Mouse (Mus musculus) common myeloid progenitor, adult 5-6 weeks (primary cell): ENCODE measurements around the gene Clip2. TPM values are rescaled to one million over a fixed set of nuclear protein-coding genes. Genes with fewer than 3 reads are reported as not detected.

Source experiments
- ATAC-seq: replicated peaks from 2 replicates; pipeline ENCODE4 v1.8.0; 2016; ENCODE audit warnings: low read depth, mild to moderate bottlenecking, moderate TSS enrichment, inconsistent platforms; ENCODE audit not compliant: poor library complexity, severe bottlenecking
- total RNA-seq: library from RNA; stranded (forward); fragments of 200-1000, 187-1606 nt; gene quantifications from 2 replicates; pipeline ENCODE4 v1.2.3, GENCODE M21; 2017

The Clip2 gene
- total RNA-seq, 1 experiment from 2014 or later: 13.3 TPM

DNA sequence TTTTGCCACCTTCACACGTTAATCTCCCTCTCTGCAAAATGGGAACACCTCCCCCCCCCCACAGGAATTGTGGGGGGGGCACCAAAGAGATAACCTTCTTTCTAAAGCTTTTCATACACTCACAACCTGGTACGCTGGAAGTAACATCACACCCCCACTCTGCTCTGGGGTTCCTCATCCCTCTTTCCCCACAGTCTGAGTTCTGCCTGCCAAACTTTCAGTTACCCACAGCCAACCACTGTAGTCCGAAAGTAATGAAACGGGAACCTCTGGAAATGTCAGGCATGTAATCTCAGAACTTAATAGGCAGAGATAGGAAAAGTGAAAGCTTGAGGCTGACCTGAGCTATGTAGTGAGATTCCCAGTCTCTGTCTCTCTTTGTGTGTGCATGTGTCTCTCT is 15.2 kb upstream of the Clip2 start:
- no peak for ATAC-seq

DNA sequence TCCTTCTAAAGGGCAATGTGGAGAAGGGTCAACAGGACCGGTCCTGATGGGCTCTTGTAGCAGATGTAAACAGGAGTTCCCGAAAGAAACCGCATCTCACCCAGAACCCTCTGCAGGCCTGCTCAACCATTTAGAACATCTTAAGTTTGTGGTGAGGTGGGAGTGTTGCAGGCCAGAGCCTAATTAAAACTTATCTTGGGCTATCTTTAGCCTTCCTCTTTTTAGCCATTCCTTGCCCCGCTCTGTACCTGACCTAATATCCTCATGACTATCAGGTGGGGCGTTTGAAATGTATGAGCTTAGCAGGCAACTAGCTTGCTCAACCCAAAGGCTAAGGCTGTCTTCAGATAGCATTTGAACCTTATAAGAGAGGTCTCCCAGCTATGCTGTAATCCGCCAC is 13.5 kb upstream of the Clip2 start:
- ATAC-seq: no peak

DNA sequence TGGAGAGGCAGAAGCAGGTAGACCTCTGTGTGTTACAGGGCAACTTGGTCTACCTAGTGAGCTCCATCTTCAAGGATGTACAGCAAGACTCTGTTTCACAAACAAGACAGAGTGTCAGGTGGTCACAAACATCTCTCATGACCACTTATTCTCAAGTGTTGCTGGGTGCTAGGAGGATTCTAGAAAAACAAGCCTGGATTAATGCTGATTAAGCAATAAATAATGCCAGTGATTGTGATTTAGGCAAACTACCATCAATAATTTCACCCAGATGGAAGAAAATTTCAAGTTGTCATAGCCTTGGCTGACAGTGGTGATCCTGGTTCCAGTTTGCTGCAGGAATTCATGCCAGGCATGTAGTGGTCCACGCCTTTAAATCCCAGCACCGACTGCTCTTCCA is 12.0 kb upstream of the Clip2 start:
- ATAC-seq: no peak

DNA sequence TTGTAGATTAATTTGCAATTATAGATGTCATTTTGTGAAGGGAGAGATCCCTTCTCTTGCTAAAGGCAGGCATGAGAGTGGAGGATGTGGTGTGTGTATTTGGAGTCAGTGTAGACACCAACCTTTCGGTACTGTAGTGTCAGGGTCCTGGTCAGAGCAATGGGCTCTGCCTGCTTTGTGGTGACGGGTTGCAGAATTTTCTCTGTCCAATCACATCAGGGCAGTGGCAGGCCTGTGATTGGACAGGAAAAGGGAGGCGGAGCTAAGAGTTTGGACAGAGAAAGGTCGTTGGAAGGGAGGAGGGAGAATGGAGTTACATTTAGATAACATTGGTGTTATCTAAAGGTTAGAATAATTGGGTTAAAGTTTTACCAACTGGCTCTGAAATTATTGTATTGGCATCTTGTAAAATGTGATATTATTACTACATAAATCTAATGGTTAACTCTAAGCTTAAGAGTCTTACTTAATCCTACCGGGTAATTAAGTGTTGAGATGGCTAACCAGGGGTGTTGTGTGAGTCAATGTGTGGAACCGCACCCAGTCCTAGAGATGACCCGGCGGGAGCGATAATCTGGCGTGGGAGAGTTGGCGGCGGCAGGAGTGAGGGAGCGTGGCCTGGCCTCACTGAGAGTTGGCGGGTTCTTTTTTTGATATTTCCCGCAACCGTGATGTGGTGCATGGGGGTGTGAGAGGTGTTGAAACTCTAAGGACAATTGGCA is 8.4 kb upstream of the Clip2 start:
- no peak for ATAC-seq

DNA sequence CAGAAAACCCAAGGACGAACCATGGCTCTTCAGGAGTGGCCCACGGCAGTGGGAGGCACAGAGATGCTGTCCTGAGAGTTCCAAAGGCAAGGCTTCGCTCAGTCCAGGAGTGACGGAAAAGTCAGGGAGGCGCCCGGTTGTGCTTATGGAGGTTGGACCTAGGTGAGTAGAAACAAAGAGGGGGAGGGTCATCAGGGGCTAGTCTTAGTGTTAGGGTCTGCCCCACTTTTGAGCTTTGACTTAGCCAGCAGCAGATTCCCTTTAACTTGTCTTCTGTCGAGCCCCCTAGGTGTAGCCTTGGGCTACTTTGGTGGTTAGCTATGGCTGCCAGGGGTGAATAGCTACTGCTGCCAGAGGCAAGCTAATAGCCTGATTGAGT is 7.8 kb upstream of the Clip2 start, which contains the start of gene Syna:
Gene Syna, minus strand, starts transcription at position 101 of the 379 bp plus-strand sequence.
- ATAC-seq: no peak

DNA sequence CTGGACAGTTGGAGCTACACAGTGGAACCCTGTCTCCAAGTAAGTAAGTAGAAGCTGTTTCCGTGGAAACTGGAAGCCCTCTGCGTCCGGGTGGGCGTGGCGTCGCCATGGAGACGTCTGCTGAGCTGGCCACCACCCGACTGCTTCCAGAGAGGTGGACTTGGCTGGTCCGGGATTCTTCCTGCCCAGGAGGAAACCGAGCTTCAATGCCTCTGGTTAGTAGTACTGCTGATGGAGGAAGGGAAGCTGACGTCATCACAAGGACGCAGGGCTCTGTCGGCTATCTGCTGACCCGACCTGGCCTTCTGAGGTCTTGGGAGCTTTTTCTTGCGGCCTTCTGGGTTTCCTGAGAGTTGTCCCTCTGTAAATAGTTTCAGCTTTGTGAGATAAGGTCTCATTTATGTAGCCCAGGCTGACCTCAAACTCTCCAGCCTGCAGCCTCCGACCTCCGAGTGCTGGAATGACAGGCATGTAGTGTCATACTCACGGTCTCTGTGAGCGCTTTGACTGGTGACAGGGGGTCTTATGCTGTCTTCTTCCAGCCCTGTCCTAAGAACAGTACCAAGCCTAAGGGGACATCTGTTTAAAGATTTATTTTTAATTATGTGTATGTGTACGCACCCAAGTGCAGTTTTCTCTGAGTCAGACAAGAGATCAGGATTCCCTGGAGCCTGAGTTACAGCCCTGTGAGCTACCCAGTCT is 3.4 kb upstream of the Clip2 start:
- ATAC-seq: peak; percentile 34

DNA sequence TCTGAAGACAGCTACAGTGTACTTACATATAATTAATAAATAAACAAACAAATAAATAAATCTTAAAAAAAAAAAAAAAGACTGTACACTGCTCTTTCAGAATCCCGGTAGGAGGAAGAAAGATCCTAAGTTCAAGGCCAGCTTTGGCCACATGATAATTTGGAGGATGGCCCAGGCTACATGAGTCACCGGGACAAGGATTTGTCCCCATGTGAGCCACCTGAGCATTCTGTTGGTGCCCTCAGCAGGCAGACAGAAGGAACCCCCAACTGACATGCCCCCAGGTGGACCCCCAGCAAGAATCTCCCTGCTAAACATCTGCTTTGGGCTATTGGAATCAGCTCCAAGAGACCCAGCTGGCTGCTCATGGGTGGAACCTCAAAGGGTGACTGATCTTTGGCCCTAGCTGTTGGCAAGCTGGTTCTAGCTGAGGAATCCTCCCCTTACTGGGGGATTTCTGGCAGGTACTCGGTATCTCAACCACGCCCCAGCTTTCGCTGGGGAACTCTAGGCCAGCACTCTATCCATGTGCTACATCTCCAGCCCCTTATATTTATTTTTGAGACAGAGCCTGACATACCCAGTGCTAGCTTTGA is 1.8 kb upstream of the Clip2 start:
- no peak for ATAC-seq

DNA sequence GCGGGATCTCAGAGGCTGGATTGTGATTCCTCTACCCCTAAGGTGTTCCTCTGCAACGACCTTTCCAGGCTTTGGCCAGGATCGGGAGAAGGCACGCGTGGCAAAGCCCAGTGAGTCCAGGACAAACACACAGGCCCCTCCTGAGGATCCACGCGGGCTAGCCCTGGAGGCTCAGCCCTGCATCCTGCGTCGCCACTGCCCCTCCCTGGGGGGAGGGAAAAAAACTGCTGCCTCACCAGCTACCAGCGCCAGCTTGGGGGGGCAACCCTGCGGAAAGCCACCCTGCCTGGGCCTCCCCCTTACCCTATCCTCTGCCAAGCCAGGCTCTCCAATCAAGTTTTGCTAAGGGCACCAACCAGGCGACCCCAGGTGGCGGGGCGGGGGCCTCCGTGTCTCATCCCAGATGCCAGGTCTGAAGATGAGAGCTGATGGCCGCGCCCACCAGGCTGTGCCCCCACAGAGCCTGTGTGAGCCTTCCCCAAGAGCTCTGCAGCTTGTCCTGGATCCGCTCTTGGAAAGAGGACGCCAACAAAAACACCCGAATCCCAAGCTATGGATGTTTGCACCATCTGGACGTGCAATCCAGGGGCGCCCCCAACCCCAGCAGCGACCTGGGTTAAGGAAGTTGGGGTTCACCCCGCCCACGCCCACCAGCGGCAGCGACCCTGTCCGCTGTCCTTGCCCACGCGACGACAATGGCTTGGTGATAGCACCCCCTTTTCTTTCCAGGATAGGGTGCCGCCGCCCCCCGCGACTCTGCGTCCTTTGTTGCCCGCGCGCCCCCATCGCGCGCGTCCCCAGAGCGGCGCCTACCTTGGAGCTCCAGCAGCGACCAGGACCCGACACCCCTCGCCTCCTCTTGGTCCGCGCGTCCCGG is 763 bp downstream of the Clip2 start:
- ATAC-seq: peak; percentile 43

DNA sequence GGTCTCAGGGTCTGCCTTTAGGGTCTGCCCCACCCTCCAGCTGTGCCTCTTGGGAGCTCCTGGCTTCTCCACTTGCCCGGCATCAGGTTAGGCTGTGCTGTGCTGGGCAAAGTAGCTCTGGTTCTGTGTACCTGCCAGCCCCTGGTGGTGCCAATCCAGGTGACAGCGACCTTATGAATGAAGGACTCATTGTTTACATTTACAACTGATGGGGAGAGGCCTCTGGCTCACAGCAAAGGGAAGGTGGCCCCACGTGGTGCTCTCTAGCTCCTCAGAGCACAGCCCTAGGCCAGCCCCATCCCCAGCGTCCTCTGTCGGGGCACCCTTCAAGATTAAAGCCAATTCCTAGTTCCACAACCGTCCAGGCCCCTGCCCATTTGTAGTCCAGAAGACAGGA is 1.4 kb downstream of the Clip2 start:
- no peak for ATAC-seq

DNA sequence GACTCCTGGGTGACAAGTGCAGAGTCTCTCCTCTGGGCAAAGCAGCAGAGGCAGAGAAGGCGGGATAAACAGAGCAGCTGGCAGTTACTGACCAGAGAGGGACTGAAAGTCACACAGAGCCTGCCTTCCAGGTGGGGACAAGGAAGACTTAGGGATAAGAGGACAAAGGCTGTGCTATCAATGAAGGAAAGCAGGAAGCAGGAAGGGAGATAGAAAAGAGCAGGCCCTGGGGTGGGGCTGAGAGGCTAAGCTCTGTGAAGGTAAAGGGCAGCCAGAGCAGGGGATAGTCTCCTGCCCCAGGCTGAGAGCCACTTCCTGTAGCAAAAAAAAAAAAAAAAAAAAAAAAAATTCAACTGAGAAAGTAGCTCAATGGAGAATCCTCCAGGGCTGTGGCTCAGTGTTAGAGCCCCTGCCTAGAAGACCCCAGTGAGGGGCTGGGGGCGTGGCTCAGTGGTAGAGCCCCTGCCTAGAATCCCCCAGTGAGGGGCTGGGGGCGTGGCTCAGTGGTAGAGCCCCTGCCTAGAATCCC is 2.5 kb downstream of the Clip2 start:
- no peak for ATAC-seq

DNA sequence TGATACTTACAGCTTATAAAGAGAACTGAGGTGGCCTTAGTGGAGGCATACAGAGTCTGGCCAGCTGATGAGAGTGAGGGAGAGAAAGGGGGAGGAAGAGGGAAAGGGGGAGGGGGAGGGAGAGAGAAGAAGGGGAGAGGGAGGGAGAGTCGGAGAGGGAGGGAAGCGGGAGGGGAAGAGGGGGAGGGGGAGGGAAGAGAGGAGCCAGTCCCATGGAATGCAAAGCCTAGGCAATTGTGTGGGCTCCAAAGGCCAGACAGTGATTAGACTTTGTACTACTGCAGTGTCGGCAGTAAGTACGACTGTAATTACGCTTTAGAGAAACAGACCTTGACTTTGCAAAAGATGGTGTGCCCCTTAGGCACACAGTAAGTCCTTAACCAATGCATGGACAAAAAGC is 3.9 kb downstream of the Clip2 start:
- ATAC-seq: no peak

DNA sequence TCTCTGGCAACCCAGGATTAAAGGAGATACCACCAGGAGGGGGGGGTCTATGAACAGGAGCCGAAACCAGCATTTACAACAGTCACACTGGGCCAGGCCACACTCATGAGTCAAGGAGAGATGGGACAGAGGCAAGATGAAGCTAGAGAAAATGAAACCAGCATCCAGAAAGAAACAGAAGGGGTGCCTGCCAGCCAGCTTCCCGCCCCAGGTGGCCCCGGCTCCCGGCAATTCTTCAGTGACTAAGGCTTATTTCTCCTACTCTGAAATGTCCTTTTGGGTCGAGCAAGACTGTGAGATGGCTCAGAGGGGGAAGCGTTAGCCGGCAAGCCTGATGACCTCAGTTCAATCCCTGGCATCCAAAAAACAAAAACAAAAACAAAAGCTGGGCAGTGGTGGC is 5.4 kb downstream of the Clip2 start:
- ATAC-seq: no peak

DNA sequence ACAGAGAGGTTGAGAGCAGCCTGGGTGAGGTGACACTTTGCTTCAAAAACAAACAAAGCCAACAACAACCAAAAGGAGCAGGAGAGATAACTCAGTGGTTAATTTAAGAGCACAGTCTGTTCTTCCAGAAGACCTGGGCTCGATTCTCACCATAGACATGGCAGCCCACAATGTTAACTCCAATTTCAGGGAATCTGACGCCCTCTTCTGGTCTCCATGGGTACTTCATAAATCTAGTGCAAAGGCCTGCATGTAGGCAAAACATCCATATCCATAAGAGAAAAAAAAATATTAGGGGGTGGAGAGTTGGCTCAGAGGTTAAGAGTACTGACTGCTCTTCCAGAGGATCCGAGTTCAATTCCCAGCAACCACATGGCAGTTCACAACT is 7.0 kb downstream of the Clip2 start:
- 0 out of 2 replicates have a peak, but pooled peaks have one; percentile 23 for ATAC-seq

DNA sequence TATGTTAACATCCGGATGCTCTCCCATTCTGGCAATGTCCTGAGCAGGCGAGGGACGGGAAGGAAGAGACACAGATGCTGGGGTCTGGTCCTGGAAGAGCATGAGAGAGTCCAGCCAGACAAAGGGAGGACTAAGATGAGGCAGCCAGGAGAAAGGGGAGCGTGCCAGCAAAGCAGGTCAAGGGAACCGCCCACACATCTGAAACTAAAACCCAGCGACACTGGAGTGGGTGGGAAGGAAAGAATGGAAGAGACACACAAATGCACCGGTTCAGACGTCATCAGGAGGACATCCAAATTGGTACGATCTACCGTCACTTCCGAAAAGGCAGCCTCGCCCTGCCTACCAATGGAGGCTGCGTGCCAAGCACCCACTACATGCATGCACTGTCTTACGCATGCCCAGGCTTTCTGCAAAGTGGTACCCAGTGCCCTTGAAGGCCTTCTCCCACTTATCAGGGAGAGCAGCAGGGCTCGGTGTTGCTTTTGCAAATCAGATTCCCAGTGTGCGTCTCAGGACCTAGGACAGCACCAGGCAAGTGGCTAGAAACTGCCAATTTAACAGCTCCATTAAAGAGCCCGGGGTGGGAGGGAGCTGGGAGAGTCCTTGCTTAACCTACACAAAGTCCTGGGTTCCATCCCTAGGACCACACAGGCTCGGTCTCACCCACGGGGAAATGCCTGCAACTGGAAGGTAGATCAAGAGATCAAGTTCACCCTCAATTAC is 7.6 kb downstream of the Clip2 start:
- no peak for ATAC-seq

DNA sequence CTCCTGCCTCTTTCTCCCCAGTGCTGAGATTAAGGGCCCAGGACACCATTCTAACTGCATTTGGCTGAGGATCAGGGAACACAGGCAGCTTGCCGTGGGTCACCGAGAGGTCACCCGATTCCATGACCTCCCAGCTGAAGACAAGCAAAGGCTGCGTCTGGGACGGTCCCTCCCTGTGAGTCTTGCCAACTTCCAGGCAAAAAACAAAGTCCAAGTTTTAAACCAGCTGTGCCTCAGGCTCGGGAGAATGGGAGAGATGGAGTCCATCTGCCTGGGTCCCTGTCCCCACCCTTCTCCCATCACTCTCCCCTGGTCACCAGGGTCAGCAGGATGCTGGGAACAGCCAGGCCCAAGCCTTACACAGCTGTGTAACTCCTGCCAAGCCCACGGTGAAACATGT is 10.6 kb downstream of the Clip2 start:
- ATAC-seq: no peak

DNA sequence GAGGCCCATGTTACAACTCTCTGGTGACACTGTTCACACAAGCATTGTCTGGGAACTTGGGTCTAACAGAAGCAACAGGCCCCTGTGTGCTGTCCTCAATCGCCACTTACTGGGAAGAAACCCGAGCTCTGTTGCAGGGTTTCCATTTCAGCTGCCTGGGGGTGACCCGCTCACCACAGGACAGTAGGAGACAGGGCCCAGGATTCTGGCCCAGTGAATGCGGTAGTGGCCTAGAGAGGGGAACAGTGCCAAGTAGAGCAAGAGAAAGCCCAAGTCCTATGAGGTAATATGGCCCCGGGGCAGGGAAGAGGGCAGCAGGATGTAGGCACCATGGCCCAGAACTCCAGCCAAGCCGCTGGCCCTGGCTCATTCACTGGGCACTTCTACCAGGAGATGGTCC is 11.4 kb downstream of the Clip2 start:
- ATAC-seq: no peak

DNA sequence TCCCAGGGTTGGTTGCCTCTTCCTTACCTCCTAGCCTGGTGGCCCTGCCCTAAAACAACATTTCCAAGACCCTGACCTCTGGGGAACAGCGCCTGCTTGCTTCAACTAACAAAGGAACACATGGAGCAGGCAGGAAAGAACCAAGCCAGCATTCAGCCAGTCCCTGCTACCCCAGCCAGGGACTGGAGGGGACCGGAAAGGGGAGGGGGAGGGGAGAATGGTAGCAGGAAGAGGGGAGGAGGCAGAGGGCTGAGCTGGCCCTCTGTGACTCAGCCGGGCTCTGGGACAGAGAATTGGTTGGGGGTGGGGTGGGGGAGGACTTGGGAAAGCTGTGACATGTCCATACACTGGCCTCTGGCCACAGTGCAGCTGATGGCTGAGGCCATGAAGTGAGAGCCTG is 12.3 kb downstream of the Clip2 start:
- ATAC-seq: peak; percentile 85

DNA sequence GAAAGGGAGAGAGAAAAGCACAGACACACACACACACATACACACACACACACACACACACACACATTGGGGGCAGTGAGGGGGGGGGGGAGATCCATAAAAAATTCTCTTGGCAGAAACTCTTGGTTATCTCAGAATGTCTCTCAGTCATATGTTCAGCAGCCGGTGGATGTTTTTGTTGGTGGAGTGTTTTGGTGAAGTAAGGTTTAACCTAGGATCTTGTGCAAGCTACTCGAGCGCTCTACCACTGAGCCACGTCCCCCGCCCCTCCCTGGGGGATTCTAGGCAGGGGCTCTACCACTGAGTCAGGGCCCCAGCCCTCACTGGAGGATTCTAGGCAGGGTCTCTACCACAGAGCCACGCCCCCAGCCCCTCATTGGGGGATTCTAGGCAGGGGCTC is 16.2 kb downstream of the Clip2 start:
- no peak for ATAC-seq

DNA sequence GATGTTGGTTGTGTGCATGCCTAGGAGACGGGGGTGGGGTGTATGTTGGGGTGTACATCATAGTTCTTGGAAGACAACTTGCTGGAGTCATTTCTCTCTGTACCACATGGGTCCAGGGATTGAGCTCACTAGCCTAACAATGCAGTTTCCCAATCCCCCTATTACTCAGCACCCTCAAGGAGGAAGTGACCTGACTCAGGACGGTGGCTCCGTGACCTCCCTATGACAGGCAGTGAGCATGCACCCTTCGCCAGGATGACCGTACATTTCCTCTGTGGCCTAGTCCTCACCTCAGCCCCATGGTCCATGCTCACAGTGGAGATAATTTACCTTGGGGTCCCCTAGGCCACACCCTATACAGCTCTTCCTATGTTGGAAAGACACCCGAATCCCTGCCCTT is 19.8 kb downstream of the Clip2 start:
- ATAC-seq: peak; percentile 91

DNA sequence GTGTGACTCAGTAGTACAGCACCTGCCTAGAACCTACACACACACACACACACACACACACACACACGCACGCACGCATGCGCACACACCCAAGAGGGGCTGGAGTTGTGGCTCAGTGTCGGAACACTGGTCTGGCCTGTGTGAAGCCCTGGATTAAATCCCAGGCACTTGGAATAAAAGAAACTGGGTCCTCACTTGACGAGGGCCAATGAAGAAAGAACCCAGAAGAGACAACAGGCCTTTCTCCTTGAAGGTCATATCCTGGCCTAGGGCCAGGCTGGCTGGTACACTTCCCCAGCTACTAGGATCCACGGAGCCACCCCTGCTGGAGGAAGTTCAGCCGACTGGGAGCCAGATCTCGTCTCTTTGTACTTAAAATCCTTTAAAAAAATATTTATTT is 20.6 kb downstream of the Clip2 start:
- ATAC-seq: no peak
